Mouse (Mus musculus) heart, postnatal 0 days (tissue): ENCODE measurements at regions not wholly inside any gene's neighbourhood (a gene's known extent, or its start where the extent isn't known, plus 50 kb on each side); places are given as distances from the start of the nearest gene placed in this dataset.

Experiments
- ATAC-seq: fragments of 200-750 bp; cut with Nextera tagmentation; 2 replicates; pipeline ENCODE4 v1.8.0; 2017; ENCODE audit warnings: low read depth, moderate number of reproducible peaks, moderate library complexity; ENCODE audit not compliant: insufficient read depth
- DNase-seq: peaks from one replicate; pipeline ENCODE4 v3.0.0-alpha.2; 2016; ENCODE audit warnings: low spot score
- H3K27ac ChIP-seq: fragments of 300-500 bp; sonication (generic); 2 replicates; pipeline ENCODE4 v1.5.1; 2014; ENCODE audit warnings: low read depth, mild to moderate bottlenecking
- H3K27me3 ChIP-seq: fragments of 300-500 bp; sonication (generic); 2 replicates; pipeline ENCODE4 v1.6.1; 2014; ENCODE audit warnings: low read length, mixed read lengths; ENCODE audit not compliant: control insufficient read depth, insufficient read depth
- H3K36me3 ChIP-seq: fragments of 300-500 bp; sonication (generic); replicated peaks from 2 replicates; pipeline ENCODE4 v1.6.1; 2014; ENCODE audit warnings: low read length, mixed read lengths; ENCODE audit not compliant: control insufficient read depth, insufficient read depth
- H3K4me1 ChIP-seq: fragments of 300-500 bp; sonication (generic); 2 replicates; pipeline ENCODE4 v1.6.1; 2014; ENCODE audit warnings: antibody characterized with exemption; ENCODE audit not compliant: control insufficient read depth, insufficient read depth
- H3K4me2 ChIP-seq: fragments of 300-500 bp; sonication (generic); 2 replicates; pipeline ENCODE4 v1.6.1; 2014; ENCODE audit warnings: low read depth, mild to moderate bottlenecking, low read length, moderate library complexity
- H3K4me3 ChIP-seq: fragments of 300-500 bp; sonication (generic); 2 replicates; pipeline ENCODE4 v1.5.1; 2014; ENCODE audit warnings: low read depth, low read length
- H3K9ac ChIP-seq: fragments of 300-500 bp; sonication (generic); replicated peaks from 2 replicates; pipeline ENCODE4 v1.6.1; 2014; ENCODE audit warnings: low read depth, low read length, mixed read lengths
- H3K9me3 ChIP-seq: fragments of 300-500 bp; sonication (generic); replicated peaks from 2 replicates; pipeline ENCODE4 v1.6.1; 2016; ENCODE audit warnings: low read length; ENCODE audit not compliant: control insufficient read depth
- CTCF ChIP-seq: IDR thresholded peaks from 2 replicates; pipeline ENCODE4 v1.5.1; 2016; ENCODE audit warnings: antibody characterized with exemption, control low read depth, low read depth
- EP300 ChIP-seq: IDR thresholded peaks from 2 replicates; pipeline ENCODE4 v1.6.1; 2016; ENCODE audit warnings: antibody characterized with exemption, low read depth
- WGBS: fragments of 180-500 bp; shearing (Covaris S2); extraction: QIAGEN DNeasy Blood & Tissue Kit; methylation state at CpG from one replicate; pipeline ENCODE4 v1.1.7; 2014; 5-methylcytosine and 5-hydroxymethylcytosine counted together

DNA sequence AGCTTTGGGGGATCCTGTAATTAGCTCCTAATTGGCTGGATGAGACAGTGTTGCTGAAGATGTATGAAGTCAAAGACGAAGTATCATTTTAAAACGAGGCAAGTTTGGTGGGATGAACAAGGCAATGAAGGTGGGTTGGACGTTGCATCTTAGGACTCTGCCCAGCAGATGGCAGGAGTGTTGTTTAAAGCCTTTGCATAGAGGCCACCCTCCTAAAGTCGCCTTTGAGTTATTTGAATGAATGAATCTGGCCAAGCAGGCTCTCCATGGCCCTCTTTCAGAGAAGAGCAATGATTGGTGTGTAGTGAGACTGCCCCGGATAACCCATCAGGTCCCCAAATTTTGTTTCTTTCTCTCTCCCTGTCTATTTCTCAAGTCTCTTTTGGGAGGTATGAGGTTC is 77.5 kb upstream of the Shisa3 start:
- TF ChIP-seq EP300 = no peak
- TF ChIP-seq CTCF = peak; percentile 37
- Histone ChIP-seq H3K9me3 (no peaks in the 10 kb centered on the region), H3K4me2 (no peak overlapping the region), H3K4me3 (no peak overlapping the region), H3K27me3 (no peaks in the 10 kb centered on the region), H3K9ac (no peak overlapping the region), H3K4me1 (no peaks in the 10 kb centered on the region), H3K27ac (no peak overlapping the region), H3K36me3 (no peaks in the 10 kb centered on the region)
- ATAC-seq (no peak), DNase-seq (no peak)
- WGBS = 52% methylated on average over 5 of the region's 5 CpGs

DNA sequence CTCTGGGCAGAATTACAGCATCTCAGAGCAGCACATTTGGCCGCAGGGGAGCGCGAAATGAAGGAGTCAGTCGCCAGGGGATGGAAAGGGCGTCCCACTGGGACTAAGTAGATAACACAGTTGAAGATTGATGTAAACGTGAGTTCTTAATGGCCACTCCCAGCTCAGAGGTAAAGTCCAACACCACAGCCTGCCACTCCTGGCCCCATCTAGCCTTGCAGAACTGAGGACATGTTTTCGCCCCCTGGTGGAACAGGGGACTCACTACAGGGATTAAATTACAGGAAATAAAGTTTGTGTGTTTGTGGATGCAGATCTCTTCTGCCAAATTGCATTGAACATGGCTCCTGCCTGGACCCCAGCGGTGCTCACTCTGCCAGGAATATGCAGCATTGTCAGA is 76.7 kb upstream of the Shisa3 start:
- WGBS = 15% methylated on average over 8 of the region's 8 CpGs
- DNase-seq (peak; percentile 23), ATAC-seq (no peak)
- no peaks in the 10 kb centered on the region for H3K4me1 ChIP-seq
- no peak overlapping the region for H3K4me3 ChIP-seq
- no peak overlapping the region for H3K4me2 ChIP-seq
- H3K27ac ChIP-seq = no peak overlapping the region
- no peak overlapping the region for H3K9ac ChIP-seq
- H3K27me3 ChIP-seq = no peaks in the 10 kb centered on the region
- H3K36me3 ChIP-seq = no peaks in the 10 kb centered on the region
- TF ChIP-seq CTCF (peak; percentile 62), EP300 (no peak)
- no peaks in the 10 kb centered on the region for H3K9me3 ChIP-seq

DNA sequence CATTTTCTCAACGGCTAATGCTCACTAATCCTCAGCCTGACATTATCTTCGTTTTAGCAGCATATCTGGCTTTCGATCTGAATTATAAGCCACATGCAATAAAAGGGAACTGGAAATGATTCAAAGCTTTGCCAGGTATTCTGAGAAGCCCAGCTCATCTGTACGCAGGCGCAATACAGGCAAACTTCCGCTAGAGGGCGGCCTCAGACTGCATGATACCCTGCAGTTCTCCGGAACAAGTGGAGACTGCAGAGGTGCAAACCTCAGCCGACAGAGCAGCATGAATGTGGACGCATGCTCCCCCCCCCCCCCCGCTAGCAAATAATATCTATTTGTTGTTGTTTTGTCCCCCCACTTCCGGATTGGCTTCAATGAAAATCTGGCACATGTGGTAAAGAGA is 75.3 kb upstream of the Shisa3 start:
- Histone ChIP-seq H3K9me3 (no peaks in the 10 kb centered on the region), H3K4me3 (peak overlapping the region; percentile 33), H3K4me2 (peak overlapping the region; percentile 51), H3K27ac (no peak overlapping the region), H3K27me3 (no peaks in the 10 kb centered on the region), H3K4me1 (no peaks in the 10 kb centered on the region), H3K36me3 (no peaks in the 10 kb centered on the region), H3K9ac (no peak overlapping the region)
- under 1% methylated on average over 12 of the region's 12 CpGs for WGBS
- ATAC-seq (peak; percentile 77; the same call in 1 of the 2 replicates), DNase-seq (peak; percentile 49)
- TF ChIP-seq EP300 (no peak), CTCF (peak; percentile 95)

DNA sequence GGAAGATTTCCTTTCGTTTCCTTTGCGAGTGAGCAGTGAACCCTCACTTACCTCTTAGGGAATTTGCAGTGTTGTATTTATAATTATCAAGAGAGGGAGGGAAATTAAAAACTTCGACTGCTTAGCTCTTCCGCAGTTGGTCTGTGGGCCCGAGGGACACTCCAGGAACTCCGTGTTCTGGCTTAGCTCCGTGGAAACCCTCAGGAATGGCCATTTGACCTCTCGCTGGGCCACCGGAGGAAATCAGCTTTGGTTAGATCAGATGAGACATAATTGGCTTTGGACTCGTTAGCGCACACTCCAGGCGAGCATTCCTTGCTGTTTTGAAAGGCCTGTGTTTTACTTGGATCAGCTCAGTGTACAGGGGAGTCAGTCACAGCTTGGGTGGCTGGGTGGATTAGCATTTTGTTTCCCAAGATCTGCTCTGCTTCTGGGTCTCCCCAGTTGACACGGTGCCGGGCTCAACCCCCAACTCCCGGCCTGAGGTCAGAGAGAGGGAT is 74.9 kb upstream of the Shisa3 start:
- Histone ChIP-seq H3K9me3 (no peaks in the 10 kb centered on the region), H3K36me3 (no peaks in the 10 kb centered on the region), H3K9ac (no peak overlapping the region), H3K4me3 (peak overlapping the region; percentile 33), H3K27me3 (no peaks in the 10 kb centered on the region), H3K4me2 (peak overlapping the region; percentile 51), H3K27ac (no peak overlapping the region), H3K4me1 (no peaks in the 10 kb centered on the region)
- WGBS = 21% methylated on average over 15 of the region's 15 CpGs
- TF ChIP-seq CTCF = no peak
- ATAC-seq = peak; percentile 10; the same call in 1 of the 2 replicates
- DNase-seq = peak; percentile 27

DNA sequence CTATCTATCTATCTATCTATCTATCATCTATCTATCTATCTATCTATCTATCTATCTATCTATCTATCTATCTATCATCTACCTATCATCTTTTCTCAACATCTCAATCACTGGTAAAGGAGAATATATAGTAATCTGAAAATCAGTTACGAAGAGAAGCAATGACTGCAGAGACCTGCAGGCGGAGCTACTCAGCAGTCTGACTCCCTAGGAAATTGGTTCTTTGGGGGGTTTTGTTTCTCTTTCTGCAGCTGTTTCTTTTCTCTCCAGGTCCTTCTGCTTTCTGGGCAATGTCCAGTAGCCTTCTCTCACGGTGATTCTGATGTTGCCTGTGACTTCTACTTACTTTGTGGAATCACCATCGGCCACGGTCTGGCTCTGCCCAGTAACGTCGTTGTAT is 73.6 kb upstream of the Shisa3 start:
- H3K9me3 ChIP-seq = no peaks in the 10 kb centered on the region
- ATAC-seq = no peak

DNA sequence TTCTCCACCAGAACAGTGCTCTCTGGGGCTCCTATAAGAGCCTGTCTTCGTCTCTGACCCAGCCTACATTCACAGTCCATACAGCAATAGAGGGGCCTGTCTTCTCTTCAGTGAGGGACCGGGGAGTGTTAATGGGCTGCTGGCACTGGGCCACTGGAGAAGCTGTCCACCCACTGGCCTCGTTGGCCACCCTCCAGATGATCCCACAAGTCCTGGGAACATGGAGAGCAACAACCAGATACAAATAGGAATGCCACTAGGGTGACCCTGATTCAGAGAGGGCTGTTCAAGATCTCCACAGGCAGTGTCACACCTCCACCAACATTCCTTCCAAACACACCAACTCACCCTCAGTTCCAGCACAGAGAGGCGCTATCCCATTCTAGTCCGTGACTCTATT is 69.7 kb upstream of the Shisa3 start:
- Histone ChIP-seq H3K27ac (no peak overlapping the region), H3K4me2 (no peak overlapping the region), H3K27me3 (no peaks in the 10 kb centered on the region), H3K36me3 (no peaks in the 10 kb centered on the region), H3K4me1 (0 out of 2 replicates have a peak, but pooled peaks cover 4% of the 10 kb centered on the region), H3K9ac (no peak overlapping the region), H3K4me3 (no peak overlapping the region), H3K9me3 (no peaks in the 10 kb centered on the region)
- DNase-seq = peak; percentile 36
- peak; percentile 51 for ATAC-seq
- no peak for TF ChIP-seq CTCF
- TF ChIP-seq EP300 = no peak
- WGBS = 32% methylated on average over 5 of the region's 5 CpGs

More for the DNA sequence above, 73.6 kb upstream of the Shisa3 start:
- H3K4me1 ChIP-seq = 0 out of 2 replicates have a peak, but pooled peaks cover 4% of the 10 kb centered on the region
- H3K27me3 ChIP-seq = no peaks in the 10 kb centered on the region
- no peak overlapping the region for H3K4me2 ChIP-seq
- H3K36me3 ChIP-seq = no peaks in the 10 kb centered on the region
- 82% methylated on average over 7 of the region's 7 CpGs for WGBS
- H3K4me3 ChIP-seq = no peak overlapping the region
- no peak overlapping the region for H3K27ac ChIP-seq
- TF ChIP-seq EP300 (no peak), CTCF (no peak)
- H3K9ac ChIP-seq = no peak overlapping the region
- no peak for DNase-seq
